Mouse (Mus musculus): ENCODE measurements around the gene Spata9. TPM values are rescaled to one million over a fixed set of nuclear protein-coding genes. Genes with fewer than 3 reads are reported as not detected.

The Spata9 gene
- polyA plus RNA-seq, 1 experiment from 2014 or later, result 0.77 TPM

DNA sequence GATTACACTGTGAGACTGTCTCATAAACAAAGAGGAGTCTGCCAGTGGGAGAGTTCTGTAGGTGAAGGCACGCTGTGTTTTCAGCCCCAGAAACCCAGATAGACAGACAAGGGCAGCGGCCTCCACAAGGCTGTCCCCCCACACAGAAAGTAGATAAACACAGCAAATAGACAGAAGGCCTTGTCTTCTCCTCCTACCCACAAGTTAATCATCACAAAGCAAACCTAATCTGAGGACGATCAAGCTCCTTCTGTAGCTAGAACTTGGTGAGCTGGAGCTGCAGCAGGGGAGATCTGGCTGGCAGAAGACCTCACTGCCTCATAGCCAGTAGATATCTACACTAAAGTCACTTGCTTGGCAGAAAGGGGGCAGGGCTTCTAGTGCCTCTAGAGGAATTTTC is 36.3 kb downstream of the Spata9 start:
- Histone ChIP-seq H3K4me3 (no peak overlapping the region), H3K27me3 (replicated peaks) (no peaks in the 10 kb centered on the region), H3K4me2 (no peak overlapping the region), H3K9ac (no peak overlapping the region), H3K4me1 (peaks cover 12% of the 10 kb centered on the region), H3K27ac (no peak overlapping the region), H3K9me3 (replicated peaks) (no peaks in the 10 kb centered on the region), H3K36me3 (peaks cover 67% of the 10 kb centered on the region)
- WGBS (ENCODE audit: insufficient replicate concordance), result 37% methylated on average over 3 of the region's 3 CpGs
- ATAC-seq, result peak; percentile 77

DNA sequence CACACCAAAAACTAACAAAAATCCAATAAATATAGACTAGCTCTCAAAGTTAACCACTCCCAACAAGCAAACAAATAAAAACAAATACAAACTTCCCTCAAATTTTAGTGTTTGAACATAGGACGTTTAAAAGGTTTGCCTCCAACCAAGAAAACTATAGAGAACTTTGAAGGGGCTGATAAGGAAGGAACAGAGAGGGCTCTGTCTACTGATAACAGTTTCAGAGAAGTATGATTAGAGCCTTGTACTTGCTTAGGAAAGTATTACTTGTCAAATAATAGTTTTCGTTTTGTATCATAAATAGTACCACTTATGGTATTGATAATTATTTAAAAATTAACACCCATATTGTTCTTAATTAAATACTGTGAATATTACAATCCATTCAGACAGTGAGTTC is 47.6 kb downstream of the Spata9 start:
- H3K9me3 ChIP-seq (replicated peaks), result no peaks in the 10 kb centered on the region
- H3K9ac ChIP-seq, result no peak overlapping the region
- 16% methylated on average over 2 of the region's 2 CpGs for WGBS (ENCODE audit: insufficient replicate concordance)
- peak overlapping the region; percentile 41 for H3K4me3 ChIP-seq
- no peak for ATAC-seq
- peaks cover 41% of the 10 kb centered on the region for H3K4me1 ChIP-seq
- peaks cover 27% of the 10 kb centered on the region for H3K36me3 ChIP-seq
- no peak overlapping the region for H3K27ac ChIP-seq
- H3K27me3 ChIP-seq (replicated peaks), result no peaks in the 10 kb centered on the region
- peak overlapping the region; percentile 63 for H3K4me2 ChIP-seq

DNA sequence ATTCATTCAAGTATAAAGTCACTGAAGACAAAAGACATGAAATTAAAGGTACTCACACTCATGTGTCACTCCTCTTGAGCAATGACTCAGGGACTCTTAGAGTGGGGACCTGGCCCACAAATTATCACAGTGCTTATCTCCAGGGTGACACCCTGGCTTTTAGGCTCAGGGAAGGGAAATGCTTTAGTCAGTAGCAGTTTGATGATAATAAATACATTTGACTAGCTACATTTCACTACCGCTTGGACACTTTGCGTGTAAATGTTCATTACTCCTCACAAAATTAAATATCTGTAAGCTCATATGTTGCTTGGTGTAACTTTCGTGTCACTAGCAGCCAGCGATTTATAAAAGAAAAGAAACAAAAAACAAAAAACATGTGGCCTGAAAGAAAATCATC is 50.5 kb downstream of the Spata9 start:
- Histone ChIP-seq H3K27me3 (replicated peaks) (no peaks in the 10 kb centered on the region), H3K27ac (peak overlapping the region; percentile 95), H3K4me3 (peak overlapping the region; percentile 73), H3K36me3 (peaks cover 14% of the 10 kb centered on the region), H3K9ac (peak overlapping the region; percentile 89), H3K4me2 (peak overlapping the region; percentile 73), H3K9me3 (replicated peaks) (no peaks in the 10 kb centered on the region), H3K4me1 (peaks cover 32% of the 10 kb centered on the region)
- peak; percentile 76 for ATAC-seq
- 13% methylated on average over 4 of the region's 4 CpGs for WGBS (ENCODE audit: insufficient replicate concordance)

DNA sequence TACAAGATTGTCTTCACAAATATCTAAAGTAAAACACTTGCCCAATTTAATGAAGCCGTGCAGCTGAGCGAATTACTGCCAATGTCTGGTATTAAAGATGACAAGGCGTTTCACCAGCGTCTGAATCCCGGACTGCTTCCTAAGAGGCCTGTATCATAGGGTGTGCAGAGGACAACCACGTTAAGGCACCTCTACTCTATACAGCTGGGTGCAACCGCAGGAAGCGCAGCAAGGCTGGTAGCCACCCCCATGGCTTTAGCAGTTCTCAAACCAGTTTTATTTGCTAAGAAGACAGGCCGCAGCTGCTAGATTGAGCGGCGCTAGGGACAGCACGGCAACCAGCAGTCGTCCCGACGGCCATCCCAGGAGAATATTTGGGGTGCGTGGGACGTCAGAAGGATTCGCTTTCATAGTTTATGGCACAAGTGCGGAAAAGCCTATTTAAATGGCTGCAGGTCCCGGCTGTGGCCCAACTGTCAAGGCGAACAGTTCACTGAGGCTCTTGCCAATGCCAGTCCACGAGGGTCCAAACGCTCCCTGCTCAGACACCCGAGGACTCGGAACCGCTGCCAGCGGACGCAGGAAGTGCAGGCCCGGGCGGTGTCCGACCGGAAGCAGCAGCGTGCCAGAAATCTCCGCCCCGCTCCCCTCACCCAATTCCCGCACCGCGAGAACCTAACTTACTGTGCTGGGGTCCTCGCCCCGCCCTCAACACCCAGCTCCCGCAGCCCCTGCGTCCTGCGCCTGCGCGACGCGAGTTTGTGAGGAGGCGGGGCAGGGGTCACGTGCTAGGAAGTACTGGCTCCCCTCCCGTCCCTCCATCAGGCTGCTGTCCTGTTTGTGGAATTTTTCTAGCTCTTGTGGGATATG is 51.3 kb downstream of the Spata9 start, which contains the start of gene Rfesd:
Rfesd (minus strand) TSS at position 746 of the 870 bp plus-strand sequence.
- ATAC-seq, result peak; percentile 84
- WGBS (ENCODE audit: insufficient replicate concordance), result under 1% methylated on average over 50 of the region's 50 CpGs

DNA sequence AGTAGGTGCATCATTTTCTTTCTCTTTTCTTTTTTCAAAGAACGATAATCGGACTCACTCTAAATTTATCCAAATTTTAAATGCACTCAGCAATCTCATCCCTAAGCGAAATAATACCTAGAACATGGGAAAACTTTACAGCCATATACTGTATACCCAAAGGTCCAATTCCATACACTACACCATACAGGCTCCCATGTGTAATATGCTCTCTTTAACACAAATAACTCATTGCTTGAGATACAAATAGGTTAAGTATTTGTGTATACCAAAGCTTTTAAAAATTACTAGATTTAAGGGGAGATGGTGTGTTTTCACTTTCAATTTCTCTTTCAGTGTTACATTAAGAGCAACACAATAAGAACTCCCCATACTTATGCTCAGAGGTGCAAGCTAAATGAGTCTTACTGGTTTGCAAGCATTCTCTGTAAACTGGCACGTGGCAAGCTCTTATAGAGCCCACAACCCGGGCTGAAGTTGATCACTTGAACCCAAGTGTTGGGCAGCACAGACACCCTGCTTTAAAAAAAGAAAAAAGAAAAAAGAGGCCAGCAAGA is 52.0 kb downstream of the Spata9 start:
- Histone ChIP-seq H3K9me3 (replicated peaks) (no peaks in the 10 kb centered on the region), H3K9ac (peak overlapping the region; percentile 89), H3K4me2 (peak overlapping the region; percentile 73), H3K4me1 (peaks cover 19% of the 10 kb centered on the region), H3K36me3 (peaks cover 2% of the 10 kb centered on the region), H3K27me3 (replicated peaks) (no peaks in the 10 kb centered on the region; the same call in 1 of the 2 replicates), H3K27ac (peak overlapping the region; percentile 95; the same call in 1 of the 2 replicates), H3K4me3 (peak overlapping the region; percentile 73)
- peak; percentile 47 for ATAC-seq
- 32% methylated on average over 5 of the region's 5 CpGs for WGBS (ENCODE audit: insufficient replicate concordance)

More for the DNA sequence above, 51.3 kb downstream of the Spata9 start, which contains the start of gene Rfesd:
- Histone ChIP-seq H3K4me2 (peak within 1 kb of the TSS; percentile 73), H3K4me1 (peaks cover 25% of the 10 kb centered on the region), H3K9ac (peak within 1 kb of the TSS; percentile 89), H3K9me3 (replicated peaks) (no peaks in the 10 kb centered on the region), H3K27ac (peak within 1 kb of the TSS; percentile 95), H3K27me3 (replicated peaks) (no peaks in the 10 kb centered on the region; the same call in 1 of the 2 replicates), H3K36me3 (peaks cover 7% of the 10 kb centered on the region), H3K4me3 (peak within 1 kb of the TSS; percentile 73)

DNA sequence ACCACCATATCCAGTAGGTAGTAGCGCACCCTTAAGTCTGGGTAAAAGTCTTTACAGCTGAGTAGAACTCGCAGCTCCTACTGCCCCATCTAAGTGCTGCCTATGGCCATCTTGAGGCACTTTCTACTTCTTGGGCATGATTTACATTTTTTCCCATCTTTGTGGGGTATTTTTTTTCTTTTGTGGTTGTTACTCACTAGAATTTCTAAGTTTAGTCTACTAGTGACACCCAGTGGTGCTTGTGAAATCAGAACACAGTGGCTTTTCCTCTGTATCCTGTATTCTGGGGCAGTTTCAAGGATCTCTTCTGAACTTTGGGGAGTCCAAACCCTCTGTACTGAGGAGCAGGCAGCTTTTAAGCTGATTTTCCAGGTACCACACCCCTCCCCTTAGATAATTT is 54.8 kb downstream of the Spata9 start:
- no peak overlapping the region for H3K9ac ChIP-seq
- H3K27me3 ChIP-seq (replicated peaks), result peaks cover 8% of the 10 kb centered on the region; the same call in 1 of the 2 replicates
- no peak overlapping the region for H3K4me3 ChIP-seq
- ATAC-seq, result no peak
- H3K9me3 ChIP-seq (replicated peaks), result no peaks in the 10 kb centered on the region
- WGBS (ENCODE audit: insufficient replicate concordance), result 82% methylated on average over 2 of the region's 2 CpGs
- H3K36me3 ChIP-seq, result no peaks in the 10 kb centered on the region
- peaks cover 15% of the 10 kb centered on the region for H3K4me1 ChIP-seq
- no peak overlapping the region for H3K4me2 ChIP-seq
- no peak overlapping the region for H3K27ac ChIP-seq

DNA sequence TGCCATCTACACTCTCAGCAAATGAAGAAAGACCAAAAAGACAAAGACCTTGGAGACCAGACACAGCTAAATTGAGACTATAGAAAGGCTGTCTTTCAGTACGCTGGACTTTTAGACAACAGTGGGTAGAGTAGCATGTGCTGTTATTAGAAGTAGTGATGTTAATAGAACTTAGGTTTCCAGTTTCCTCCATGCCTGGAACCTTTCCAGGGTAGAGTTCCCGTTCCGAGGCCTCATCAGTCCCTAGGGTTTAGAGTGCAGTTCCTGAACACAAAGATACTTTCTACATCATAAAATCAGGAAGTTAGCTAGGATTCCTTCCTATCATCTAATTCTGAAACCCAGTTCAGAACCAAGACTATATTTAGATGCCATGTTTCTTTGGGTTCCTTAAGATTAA is 57.6 kb downstream of the Spata9 start:
- Histone ChIP-seq H3K36me3 (no peaks in the 10 kb centered on the region), H3K9me3 (replicated peaks) (no peaks in the 10 kb centered on the region), H3K4me3 (no peak overlapping the region), H3K9ac (no peak overlapping the region), H3K27ac (no peak overlapping the region), H3K27me3 (replicated peaks) (peaks cover 13% of the 10 kb centered on the region; the same call in 1 of the 2 replicates), H3K4me2 (no peak overlapping the region), H3K4me1 (peaks cover 9% of the 10 kb centered on the region; the same call in 1 of the 2 replicates)
- no peak for ATAC-seq
- WGBS (ENCODE audit: insufficient replicate concordance), result 75% methylated on average over 3 of the region's 3 CpGs

DNA sequence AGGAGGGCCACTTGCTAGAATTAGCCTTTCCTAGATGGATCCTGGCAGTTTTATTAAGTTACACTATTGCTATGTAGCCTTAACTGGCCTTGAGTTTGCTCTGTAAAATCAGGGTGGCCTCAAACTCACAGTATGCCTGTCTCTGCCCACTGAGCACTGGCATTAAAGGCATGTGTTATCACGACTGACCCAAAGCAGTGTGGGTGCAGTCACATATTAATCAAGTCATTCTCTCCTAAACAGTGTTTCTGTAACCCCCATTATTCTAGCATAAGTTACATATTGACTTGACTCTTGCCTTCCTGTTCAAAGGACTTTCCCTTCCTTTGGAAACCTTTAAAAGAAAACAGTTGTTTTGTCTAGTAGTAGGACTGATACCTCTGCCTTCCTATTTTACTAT is 75.5 kb downstream of the Spata9 start:
- Histone ChIP-seq H3K27me3 (replicated peaks) (no peaks in the 10 kb centered on the region), H3K4me3 (no peak overlapping the region), H3K9me3 (replicated peaks) (no peaks in the 10 kb centered on the region), H3K4me1 (no peaks in the 10 kb centered on the region), H3K27ac (no peak overlapping the region), H3K9ac (no peak overlapping the region), H3K4me2 (no peak overlapping the region), H3K36me3 (no peaks in the 10 kb centered on the region)
- ATAC-seq, result no peak
- WGBS (ENCODE audit: insufficient replicate concordance), result 37% methylated on average over 1 of the region's 1 CpGs

DNA sequence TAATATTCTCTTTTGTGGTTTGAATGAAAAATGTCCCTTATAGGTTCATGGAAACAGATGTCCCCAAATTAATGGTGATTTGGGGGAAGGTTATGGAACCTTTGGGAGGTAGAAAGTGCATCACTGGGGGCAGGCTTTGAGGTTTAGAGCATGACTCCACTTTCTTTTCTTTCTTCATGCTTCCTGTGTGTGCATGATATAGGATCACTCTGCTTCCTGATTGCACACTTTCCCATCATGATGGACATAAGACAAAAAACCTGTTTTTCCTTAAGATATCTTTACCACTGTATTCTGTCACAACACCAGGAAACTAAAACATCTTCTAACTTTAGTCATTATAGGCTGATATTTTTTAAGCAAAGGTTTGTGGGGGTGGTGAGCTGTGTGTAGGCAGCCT is 78.0 kb downstream of the Spata9 start:
- Histone ChIP-seq H3K4me1 (no peaks in the 10 kb centered on the region), H3K4me2 (no peak overlapping the region), H3K9me3 (replicated peaks) (no peaks in the 10 kb centered on the region), H3K27me3 (replicated peaks) (no peaks in the 10 kb centered on the region), H3K36me3 (no peaks in the 10 kb centered on the region), H3K4me3 (no peak overlapping the region), H3K27ac (no peak overlapping the region), H3K9ac (no peak overlapping the region)
- ATAC-seq, result no peak

Other genes with a start within 250 kb of the Spata9 start
- 21.6 and 23.0 TPM in 2 replicates for gene Glrx, start 127.3 kb upstream of the Spata9 start, polyA plus RNA-seq (2016; fragmentation: Nextera tagmentation; extraction: Ambion mirVana)
- 9.7 and 9.8 TPM in 2 replicates for gene Rhobtb3, start 23.2 kb upstream of the Spata9 start, polyA plus RNA-seq (2016; fragmentation: Nextera tagmentation; extraction: Ambion mirVana)
- gene Rfesd, start 51.6 kb downstream of the Spata9 start, polyA plus RNA-seq (2016; fragmentation: Nextera tagmentation; extraction: Ambion mirVana), result 230 and 231 TPM in 2 replicates
- 5.9 and 6.2 TPM in 2 replicates for gene Gpr150, start 89.8 kb downstream of the Spata9 start, polyA plus RNA-seq (2016; fragmentation: Nextera tagmentation; extraction: Ambion mirVana)
- gene Arsk, start 131.5 kb downstream of the Spata9 start, polyA plus RNA-seq (2016; fragmentation: Nextera tagmentation; extraction: Ambion mirVana), result 2.8 and 3.3 TPM in 2 replicates
- gene Ttc37, start 131.6 kb downstream of the Spata9 start, polyA plus RNA-seq (2016; fragmentation: Nextera tagmentation; extraction: Ambion mirVana), result 9.5 and 10.1 TPM in 2 replicates

All from liver, embryonic 12.5 days (tissue).